Mouse (Mus musculus) kidney, embryonic 15.5 days (tissue): Measurements from ENCODE around the gene Ap2b1. TPM values are rescaled to one million over a fixed set of nuclear protein-coding genes. Genes with fewer than 3 reads are reported as not detected.

Experiments
- ATAC-seq: fragments of 200-750 bp; cut with Nextera tagmentation; replicated peaks from 2 replicates; pipeline ENCODE4 v1.8.0; 2017; ENCODE audit warnings: moderate TSS enrichment; ENCODE audit not compliant: low FRiP score
- H3K27ac ChIP-seq: fragments of 300-500 bp; sonication (generic); 2 replicates; pipeline ENCODE4 v1.5.1; 2015; ENCODE audit warnings: mild to moderate bottlenecking, inconsistent platforms
- H3K27me3 ChIP-seq: fragments of 300-500 bp; sonication (generic); 2 replicates; pipeline ENCODE4 v1.6.1; 2015; ENCODE audit warnings: inconsistent platforms
- H3K36me3 ChIP-seq: fragments of 300-500 bp; sonication (generic); 2 replicates; pipeline ENCODE4 v1.6.1; 2015; ENCODE audit warnings: inconsistent platforms
- H3K4me1 ChIP-seq: fragments of 300-500 bp; sonication (generic); 2 replicates; pipeline ENCODE4 v1.6.1; 2015; ENCODE audit warnings: inconsistent platforms
- H3K4me2 ChIP-seq: fragments of 300-500 bp; sonication (generic); 2 replicates; pipeline ENCODE4 v1.6.1; 2015; ENCODE audit warnings: moderate library complexity, mild to moderate bottlenecking, inconsistent platforms
- H3K4me3 ChIP-seq: fragments of 300-500 bp; sonication (generic); replicated peaks from 2 replicates; pipeline ENCODE4 v1.5.1; 2015; ENCODE audit warnings: mild to moderate bottlenecking, inconsistent platforms
- H3K9ac ChIP-seq: fragments of 300-500 bp; sonication (generic); 2 replicates; pipeline ENCODE4 v1.6.1; 2015; ENCODE audit warnings: mild to moderate bottlenecking, inconsistent platforms
- H3K9me3 ChIP-seq: fragments of 300-500 bp; sonication (generic); replicated peaks from 2 replicates; pipeline ENCODE4 v1.6.1; 2016; ENCODE audit warnings: inconsistent platforms
- WGBS: fragments of 180-500 bp; shearing (Covaris S2); methylation state at CpG from one replicate; pipeline ENCODE4 v1.1.7; 2015; ENCODE audit warnings: mixed read lengths; 5-methylcytosine and 5-hydroxymethylcytosine counted together
- polyA plus RNA-seq: library from polyadenylated mRNA; unstranded; fragments of >200 nt; fragmentation: Nextera tagmentation; extraction: Ambion mirVana; gene quantifications from 2 replicates; pipeline ENCODE4 v1.2.1, GENCODE M21; 2015

Ap2b1 gene
- polyA plus RNA-seq, 1 experiment from 2014 or later = 65.2 TPM

GRCm38 (mm10) chr11:83432533-83432932 is 133.7 kb downstream of the Ap2b1 start:
- no peak overlapping the region for H3K27ac ChIP-seq
- no peak for ATAC-seq
- no peak overlapping the region for H3K4me2 ChIP-seq
- WGBS = 72% methylated on average over 2 of the region's 2 CpGs
- no peaks in the 10 kb centered on the region for H3K9me3 ChIP-seq
- peaks cover 37% of the 10 kb centered on the region for H3K27me3 ChIP-seq
- H3K9ac ChIP-seq = no peak overlapping the region
- H3K4me3 ChIP-seq = no peak overlapping the region
- no peaks in the 10 kb centered on the region for H3K36me3 ChIP-seq
- H3K4me1 ChIP-seq = peaks cover 5% of the 10 kb centered on the region

GRCm38 (mm10) chr11:83437377-83437776 is 138.6 kb downstream of the Ap2b1 start, which contains the start of gene 1700020L24Rik:
1700020L24Rik (plus strand) TSS chr11:83437677.
- Histone ChIP-seq H3K9ac (no peak within 1 kb of the TSS), H3K4me2 (no peak within 1 kb of the TSS), H3K27me3 (peaks cover 29% of the 10 kb centered on the region), H3K4me3 (no peak within 1 kb of the TSS), H3K36me3 (no peaks in the 10 kb centered on the region), H3K9me3 (no peaks in the 10 kb centered on the region), H3K4me1 (peaks cover under 1% of the 10 kb centered on the region; the same call in 1 of the 2 replicates), H3K27ac (no peak within 1 kb of the TSS)
- 88% methylated on average over 1 of the region's 1 CpGs for WGBS
- ATAC-seq = no peak

- Histone ChIP-seq H3K4me1 (peaks cover 14% of the 10 kb centered on the region), H3K27me3 (peaks cover 50% of the 10 kb centered on the region), H3K27ac (no peak overlapping the region), H3K9ac (no peak overlapping the region), H3K9me3 (no peaks in the 10 kb centered on the region), H3K4me3 (peak overlapping the region; percentile 66), H3K4me2 (peak overlapping the region; percentile 98), H3K36me3 (no peaks in the 10 kb centered on the region)
- no peak for ATAC-seq
- 30% methylated on average over 11 of the region's 11 CpGs for WGBS
Observed at GRCm38 (mm10) chr11:83439426-83440060, 140.7 kb downstream of the Ap2b1 start.

GRCm38 (mm10) chr11:83440081-83441064 is 141.5 kb downstream of the Ap2b1 start:
- ATAC-seq = peak; percentile 92
- Histone ChIP-seq H3K4me3 (peak overlapping the region; percentile 66), H3K4me2 (peak overlapping the region; percentile 98), H3K4me1 (peaks cover 19% of the 10 kb centered on the region), H3K9me3 (no peaks in the 10 kb centered on the region), H3K9ac (peak overlapping the region; percentile 53), H3K36me3 (no peaks in the 10 kb centered on the region), H3K27ac (no peak overlapping the region), H3K27me3 (peaks cover 55% of the 10 kb centered on the region)
- under 1% methylated on average over 71 of the region's 75 CpGs for WGBS

- ATAC-seq = no peak
- no peaks in the 10 kb centered on the region for H3K9me3 ChIP-seq
- peaks cover 63% of the 10 kb centered on the region for H3K27me3 ChIP-seq
- no peaks in the 10 kb centered on the region for H3K36me3 ChIP-seq
- H3K4me3 ChIP-seq = peak overlapping the region; percentile 66
- peaks cover 19% of the 10 kb centered on the region for H3K4me1 ChIP-seq
- no peak overlapping the region for H3K9ac ChIP-seq
- WGBS = 41% methylated on average over 7 of the region's 7 CpGs
- H3K27ac ChIP-seq = no peak overlapping the region
- peak overlapping the region; percentile 98 for H3K4me2 ChIP-seq
Observed at GRCm38 (mm10) chr11:83441235-83441634, 142.4 kb downstream of the Ap2b1 start.

GRCm38 (mm10) chr11:83442596-83443267 is 143.9 kb downstream of the Ap2b1 start:
- H3K9me3 ChIP-seq = no peaks in the 10 kb centered on the region
- peaks cover 73% of the 10 kb centered on the region for H3K27me3 ChIP-seq
- H3K4me1 ChIP-seq = peaks cover 24% of the 10 kb centered on the region
- peak; percentile 18; the same call in 1 of the 2 replicates for ATAC-seq
- H3K27ac ChIP-seq = no peak overlapping the region
- WGBS = 10% methylated on average over 29 of the region's 29 CpGs
- peak overlapping the region; percentile 50 for H3K4me2 ChIP-seq
- peak overlapping the region; percentile 28 for H3K4me3 ChIP-seq
- no peaks in the 10 kb centered on the region for H3K36me3 ChIP-seq
- no peak overlapping the region for H3K9ac ChIP-seq

- Histone ChIP-seq H3K4me2 (no peak overlapping the region), H3K27ac (no peak overlapping the region), H3K9me3 (no peaks in the 10 kb centered on the region), H3K36me3 (no peaks in the 10 kb centered on the region), H3K4me1 (peaks cover 35% of the 10 kb centered on the region), H3K4me3 (no peak overlapping the region), H3K9ac (0 out of 2 replicates have a peak overlapping the region, but pooled peaks have one; percentile 7), H3K27me3 (peaks cover 68% of the 10 kb centered on the region)
- WGBS = 4% methylated on average over 7 of the region's 7 CpGs
- no peak for ATAC-seq
Observed at GRCm38 (mm10) chr11:83443824-83444223, 145.0 kb downstream of the Ap2b1 start.

GRCm38 (mm10) chr11:83445001-83445400 is 146.2 kb downstream of the Ap2b1 start:
- H3K4me2 ChIP-seq = peak overlapping the region; percentile 53
- peaks cover 44% of the 10 kb centered on the region for H3K4me1 ChIP-seq
- peak overlapping the region; percentile 29 for H3K4me3 ChIP-seq
- no peak overlapping the region for H3K9ac ChIP-seq
- WGBS = 27% methylated on average over 19 of the region's 19 CpGs
- H3K9me3 ChIP-seq = no peaks in the 10 kb centered on the region
- ATAC-seq = no peak
- peaks cover 63% of the 10 kb centered on the region for H3K27me3 ChIP-seq
- H3K27ac ChIP-seq = no peak overlapping the region
- no peaks in the 10 kb centered on the region for H3K36me3 ChIP-seq

GRCm38 (mm10) chr11:83447612-83448011 is 148.8 kb downstream of the Ap2b1 start:
- no peak overlapping the region for H3K4me2 ChIP-seq
- no peak overlapping the region for H3K9ac ChIP-seq
- H3K4me1 ChIP-seq = peaks cover 41% of the 10 kb centered on the region
- H3K9me3 ChIP-seq = no peaks in the 10 kb centered on the region
- peaks cover 45% of the 10 kb centered on the region for H3K27me3 ChIP-seq
- no peak for ATAC-seq
- WGBS = 69% methylated on average over 10 of the region's 10 CpGs
- no peak overlapping the region for H3K4me3 ChIP-seq
- H3K27ac ChIP-seq = peak overlapping the region; percentile 73; the same call in 1 of the 2 replicates
- H3K36me3 ChIP-seq = no peaks in the 10 kb centered on the region

GRCm38 (mm10) chr11:83448021-83448926 is 149.4 kb downstream of the Ap2b1 start:
- Histone ChIP-seq H3K4me3 (no peak overlapping the region), H3K4me1 (peaks cover 39% of the 10 kb centered on the region), H3K9me3 (no peaks in the 10 kb centered on the region), H3K4me2 (no peak overlapping the region), H3K27ac (peak overlapping the region; percentile 73), H3K27me3 (peaks cover 39% of the 10 kb centered on the region), H3K9ac (no peak overlapping the region), H3K36me3 (no peaks in the 10 kb centered on the region)
- WGBS = 38% methylated on average over 16 of the region's 16 CpGs
- ATAC-seq = peak; percentile 41; the same call in 1 of the 2 replicates

GRCm38 (mm10) chr11:83448927-83449236 is 150.1 kb downstream of the Ap2b1 start:
- no peak overlapping the region for H3K4me2 ChIP-seq
- no peak overlapping the region for H3K4me3 ChIP-seq
- H3K9me3 ChIP-seq = no peaks in the 10 kb centered on the region
- H3K27ac ChIP-seq = peak overlapping the region; percentile 73
- peaks cover 33% of the 10 kb centered on the region for H3K27me3 ChIP-seq
- H3K4me1 ChIP-seq = peaks cover 36% of the 10 kb centered on the region
- H3K36me3 ChIP-seq = no peaks in the 10 kb centered on the region
- ATAC-seq = peak; percentile 47; the same call in 1 of the 2 replicates
- H3K9ac ChIP-seq = no peak overlapping the region
